Mouse (Mus musculus) lung, postnatal 10 days (tissue): ENCODE measurements around the gene Chtf18.
"Not testable (repeated sequence)": the region's sequence is repeated elsewhere in the genome, so short reads cannot be mapped to it uniquely, and the experiment has no call there.

ENCODE experiments used
- DNase-seq: peaks from one replicate; pipeline ENCODE4 v3.0.0; 2021

The Chtf18 gene

GRCm38 (mm10) chr17:25727265-25728008 lies at the start of gene Chtf18, which contains the start of gene Rpusd1:
Gene Chtf18 (minus strand): TSS chr17:25727419.
Gene Rpusd1 (plus strand): TSS chr17:25727670.
- peak; percentile 100 for DNase-seq

- DNase-seq = no peak
Observed at GRCm38 (mm10) chr17:25775318-25776062, 48.3 kb upstream of the Chtf18 start.

- DNase-seq = peak; percentile 97
Observed at GRCm38 (mm10) chr17:25773549-25774120, 46.4 kb upstream of the Chtf18 start, which contains the start of gene Narfl. Gene Narfl (plus strand): TSS chr17:25773776.

- no peak for DNase-seq
Observed at GRCm38 (mm10) chr17:25769331-25769730, 42.1 kb upstream of the Chtf18 start.

GRCm38 (mm10) chr17:25765886-25766285 lies 38.7 kb upstream of the Chtf18 start:
- DNase-seq = no peak

GRCm38 (mm10) chr17:25762591-25762990 lies 35.4 kb upstream of the Chtf18 start:
- no peak for DNase-seq

GRCm38 (mm10) chr17:25761561-25761970 lies 34.3 kb upstream of the Chtf18 start:
- peak; percentile 41 for DNase-seq

- no peak for DNase-seq
Observed at GRCm38 (mm10) chr17:25760148-25760547, 32.9 kb upstream of the Chtf18 start.

GRCm38 (mm10) chr17:25757691-25758090 lies 30.5 kb upstream of the Chtf18 start:
- DNase-seq = no peak

- DNase-seq = peak; percentile 39
Observed at GRCm38 (mm10) chr17:25756378-25757242, 29.4 kb upstream of the Chtf18 start.

GRCm38 (mm10) chr17:25755627-25756377 lies 28.6 kb upstream of the Chtf18 start:
- no peak for DNase-seq

GRCm38 (mm10) chr17:25755086-25755485 lies 27.9 kb upstream of the Chtf18 start:
- DNase-seq = no peak

- DNase-seq = no peak
Observed at GRCm38 (mm10) chr17:25754241-25754640, 27.0 kb upstream of the Chtf18 start, which contains the start of gene Msln. Gene Msln (minus strand): TSS chr17:25754378.

GRCm38 (mm10) chr17:25751446-25751845 lies 24.2 kb upstream of the Chtf18 start:
- peak; percentile 68 for DNase-seq

- no peak for DNase-seq
Observed at GRCm38 (mm10) chr17:25749314-25749713, 22.1 kb upstream of the Chtf18 start.

- no peak for DNase-seq
Observed at GRCm38 (mm10) chr17:25748238-25748637, 21.0 kb upstream of the Chtf18 start.

- no peak for DNase-seq
Observed at GRCm38 (mm10) chr17:25744311-25744710, 17.1 kb upstream of the Chtf18 start.

- DNase-seq = no peak
Observed at GRCm38 (mm10) chr17:25743831-25744230, 16.6 kb upstream of the Chtf18 start.

GRCm38 (mm10) chr17:25741471-25741870 lies 14.3 kb upstream of the Chtf18 start:
- DNase-seq = not testable (repeated sequence)

- DNase-seq = no peak
Observed at GRCm38 (mm10) chr17:25738861-25739260, 11.6 kb upstream of the Chtf18 start.

GRCm38 (mm10) chr17:25735745-25736144 lies 8.5 kb upstream of the Chtf18 start, which contains the start of gene Mslnl:
Gene Mslnl (plus strand): TSS chr17:25736042.
- DNase-seq = no peak

- DNase-seq = no peak
Observed at GRCm38 (mm10) chr17:25735246-25735645, 8.0 kb upstream of the Chtf18 start.
